Mouse (Mus musculus) brain, embryonic 14.5 days (tissue): ENCODE data around the gene Glod4. TPM values are rescaled to one million over a fixed set of nuclear protein-coding genes. Genes with fewer than 3 reads are reported as not detected.

Source experiments
- DNase-seq: peaks from one replicate; pipeline ENCODE4 v3.0.0-alpha.2; 2011; ENCODE audit warnings: low read depth
- CTCF ChIP-seq: fragments of 200-500 bp; IDR thresholded peaks from 2 replicates; pipeline ENCODE4 v1.5.1; 2012; ENCODE audit warnings: inconsistent platforms, mild to moderate bottlenecking, moderate library complexity, borderline replicate concordance; ENCODE audit not compliant: insufficient read depth, insufficient read length; ENCODE audit errors: extremely low read depth
- POLR2A ChIP-seq: fragments of 200-500 bp; IDR thresholded peaks from 2 replicates; pipeline ENCODE4 v1.6.1; 2012; ENCODE audit warnings: mild to moderate bottlenecking, inconsistent platforms, borderline replicate concordance; ENCODE audit not compliant: poor library complexity, insufficient read depth, insufficient read length, severe bottlenecking; ENCODE audit errors: extremely low read depth
- polyA plus RNA-seq: library from polyadenylated mRNA; depleted of rRNA; stranded (reverse); fragments of >200 nt; gene quantifications from 2 replicates; pipeline ENCODE4 v1.2.3, GENCODE M21; 2012

The Glod4 gene
- polyA plus RNA-seq, 1 experiment, result 41.0 TPM

GRCm38 (mm10) chr11:76183745-76184144 lies 59.8 kb downstream of the Glod4 start:
- no peak for TF ChIP-seq POLR2A
- TF ChIP-seq CTCF, result no peak
- DNase-seq, result no peak

- no peak for DNase-seq
- TF ChIP-seq CTCF (no peak), POLR2A (no peak)
These were observed 63.4 kb downstream of the Glod4 start for GRCm38 (mm10) chr11:76180146-76180540.

GRCm38 (mm10) chr11:76179495-76180145 lies 63.9 kb downstream of the Glod4 start, which contains the start of the genes Vps53 and Fam57a:
Gene Vps53, minus strand, starts transcription at chr11:76179647.
Gene Fam57a, plus strand, starts transcription at chr11:76179671.
- DNase-seq, result peak; percentile 95
- TF ChIP-seq POLR2A (peak; percentile 26; the same call in 1 of the 2 replicates), CTCF (no peak)

GRCm38 (mm10) chr11:76178726-76179494 lies 64.6 kb downstream of the Glod4 start:
- TF ChIP-seq POLR2A, result no peak
- no peak for TF ChIP-seq CTCF
- DNase-seq, result peak; percentile 74

GRCm38 (mm10) chr11:76170207-76170606 lies 73.3 kb downstream of the Glod4 start:
- TF ChIP-seq CTCF (no peak), POLR2A (no peak)
- peak; percentile 78 for DNase-seq

GRCm38 (mm10) chr11:76168976-76169375 lies 74.5 kb downstream of the Glod4 start:
- TF ChIP-seq POLR2A (no peak), CTCF (no peak)
- DNase-seq, result peak; percentile 63

GRCm38 (mm10) chr11:76167079-76167765 lies 76.3 kb downstream of the Glod4 start:
- DNase-seq, result peak; percentile 81
- TF ChIP-seq CTCF (peak; percentile 60), POLR2A (no peak)

- TF ChIP-seq POLR2A (no peak), CTCF (no peak)
- no peak for DNase-seq
These were observed 76.9 kb downstream of the Glod4 start for GRCm38 (mm10) chr11:76166657-76167056.

GRCm38 (mm10) chr11:76160251-76160650 lies 83.3 kb downstream of the Glod4 start:
- TF ChIP-seq CTCF (no peak), POLR2A (no peak)

GRCm38 (mm10) chr11:76158375-76158774 lies 85.2 kb downstream of the Glod4 start:
- no peak for DNase-seq
- TF ChIP-seq CTCF (no peak), POLR2A (no peak)

More at GRCm38 (mm10) chr11:76160251-76160650, 83.3 kb downstream of the Glod4 start:
- DNase-seq, result no peak

GRCm38 (mm10) chr11:76154861-76155260 lies 88.7 kb downstream of the Glod4 start:
- no peak for DNase-seq
- no peak for TF ChIP-seq POLR2A
- no peak for TF ChIP-seq CTCF
